Mouse (Mus musculus): ENCODE measurements around the gene Klk7.

Klk7 gene

DNA sequence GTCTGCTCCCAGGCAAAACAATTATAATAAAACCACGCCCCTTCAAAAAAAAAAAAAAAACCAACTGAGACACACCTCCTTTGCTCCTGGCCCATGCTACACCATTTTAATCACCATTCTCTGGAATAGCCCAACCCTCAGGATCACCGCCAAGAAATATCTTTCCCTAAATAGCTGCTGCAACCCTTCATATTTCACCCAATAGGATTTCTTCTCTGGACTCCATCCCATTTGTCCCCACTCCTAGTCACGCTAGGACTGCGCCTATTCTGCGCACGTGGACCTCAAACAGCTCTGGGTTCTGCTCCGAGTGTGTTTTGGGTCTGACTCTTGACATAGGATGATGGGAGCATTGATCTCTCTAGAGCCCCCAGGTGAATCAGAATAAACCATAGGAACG is 14.7 kb upstream of the Klk7 start:
- DNase-seq (ENCODE audit: low read depth, low spot score) = no peak

DNA sequence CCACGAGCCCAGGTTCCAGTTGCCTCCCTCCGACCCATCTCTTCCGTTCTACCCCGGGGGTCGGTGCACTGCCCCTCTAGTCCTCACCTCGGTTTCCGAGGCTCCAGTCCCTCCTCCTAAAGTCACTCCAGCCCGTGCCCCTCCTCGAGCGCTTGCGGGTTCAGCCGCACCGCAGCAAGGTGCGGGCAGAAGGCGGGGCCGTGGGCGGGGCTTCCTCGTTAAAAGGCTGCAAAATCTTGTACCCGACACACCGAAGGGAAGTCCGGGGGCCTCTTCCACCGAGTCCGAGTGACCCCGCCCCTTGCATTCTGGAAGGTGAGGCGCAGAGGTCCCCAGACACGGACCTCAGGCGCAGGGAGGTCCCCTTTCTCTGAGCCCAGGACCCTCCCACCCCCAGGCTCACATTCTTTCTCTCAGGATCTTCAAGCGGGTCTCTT is 13.7 kb upstream of the Klk7 start, which contains the start of gene Klk8:
TSS of gene Klk8 (plus strand) at position 245 of the 437 bp plus-strand sequence.
- peak; percentile 13 for DNase-seq (ENCODE audit: low read depth, low spot score)

DNA sequence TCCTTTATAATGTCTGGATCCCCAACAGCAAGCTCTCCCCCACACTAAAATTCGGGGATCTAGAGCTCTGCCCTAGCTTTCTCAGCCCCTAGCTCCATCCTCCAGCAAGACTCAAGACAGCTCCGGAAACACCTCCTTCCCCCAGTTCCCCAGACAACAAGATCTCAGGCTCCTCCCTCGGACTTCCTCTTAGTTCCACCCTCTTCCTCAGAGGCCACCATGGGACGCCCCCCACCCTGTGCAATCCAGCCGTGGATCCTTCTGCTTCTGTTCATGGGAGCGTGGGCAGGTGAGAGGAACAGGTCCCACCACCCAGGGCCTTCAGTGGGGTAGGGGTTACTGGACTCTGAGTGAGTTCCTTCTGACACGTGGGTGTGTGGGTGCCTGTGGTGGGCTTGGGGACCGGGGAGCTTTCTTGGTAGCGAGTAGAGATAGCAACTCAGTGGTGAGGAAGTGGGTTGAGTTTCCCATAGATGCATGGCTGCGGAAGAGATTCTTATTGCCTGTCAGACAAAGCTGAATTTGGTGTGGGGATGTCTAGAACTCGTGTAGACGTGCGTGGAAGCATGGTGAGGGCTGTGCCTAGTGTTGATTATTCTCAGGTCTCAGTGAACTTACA is 13.1 kb upstream of the Klk7 start:
- no peak for DNase-seq (ENCODE audit: low read depth, low spot score)

DNA sequence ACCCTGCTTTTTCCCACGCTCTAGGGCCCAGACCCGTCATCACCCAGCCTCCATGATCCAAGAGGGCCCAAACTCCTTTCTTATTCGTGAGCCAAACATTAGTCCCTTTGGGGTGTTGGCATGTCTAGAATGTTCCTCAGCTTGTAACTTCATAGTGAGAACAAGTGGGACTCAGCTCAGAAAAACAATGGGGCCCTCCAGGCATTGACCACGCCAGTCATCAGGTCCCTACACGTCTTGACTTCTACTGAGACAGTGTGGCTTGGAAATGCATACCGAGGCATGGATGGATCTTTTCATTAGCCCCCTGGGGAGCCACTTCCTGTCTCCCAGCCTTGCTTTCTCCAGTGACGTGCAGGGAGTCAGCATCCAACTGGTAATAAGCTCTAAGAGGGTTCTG is 11.2 kb upstream of the Klk7 start:
- peak; percentile 12 for DNase-seq (ENCODE audit: low read depth, low spot score)

DNA sequence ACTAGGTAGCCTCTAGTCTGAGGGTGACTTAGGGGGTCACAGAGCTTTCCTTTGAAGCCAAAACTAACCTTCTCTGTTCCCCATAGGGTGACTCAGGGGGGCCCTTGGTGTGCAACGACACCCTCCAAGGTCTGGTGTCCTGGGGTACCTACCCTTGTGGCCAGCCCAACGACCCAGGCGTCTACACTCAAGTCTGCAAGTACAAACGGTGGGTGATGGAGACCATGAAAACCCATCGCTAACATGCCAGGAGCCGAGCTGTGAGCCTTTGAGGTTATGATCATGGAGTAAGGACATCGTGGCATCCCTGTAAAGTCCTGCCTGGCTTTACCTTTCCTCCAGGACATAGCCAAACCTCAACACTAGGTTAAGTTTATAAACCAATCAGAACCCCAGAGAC is 4.1 kb downstream of the Klk7 start:
- no peak for DNase-seq (ENCODE audit: low read depth, low spot score)

DNA sequence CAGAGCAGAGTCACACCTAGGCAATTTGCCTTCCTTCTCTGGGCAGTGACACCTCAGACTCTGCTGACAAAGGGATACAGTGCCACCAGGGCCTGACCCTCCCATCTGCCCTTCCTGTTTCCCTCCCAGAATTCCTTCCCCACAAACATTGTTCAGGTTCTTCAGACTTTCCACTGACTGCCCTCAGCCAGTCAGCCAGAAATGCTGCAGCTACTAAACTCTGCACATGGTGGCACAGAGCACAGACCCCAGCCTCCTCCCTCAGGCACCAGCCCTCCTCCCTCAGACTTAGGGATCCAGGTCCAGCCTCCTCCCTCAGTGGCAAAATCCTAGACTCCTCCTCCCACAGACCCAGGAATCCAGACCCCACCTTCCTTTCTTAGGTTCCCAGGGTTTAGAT is 5.7 kb downstream of the Klk7 start:
- no peak for DNase-seq (ENCODE audit: low read depth, low spot score)

DNA sequence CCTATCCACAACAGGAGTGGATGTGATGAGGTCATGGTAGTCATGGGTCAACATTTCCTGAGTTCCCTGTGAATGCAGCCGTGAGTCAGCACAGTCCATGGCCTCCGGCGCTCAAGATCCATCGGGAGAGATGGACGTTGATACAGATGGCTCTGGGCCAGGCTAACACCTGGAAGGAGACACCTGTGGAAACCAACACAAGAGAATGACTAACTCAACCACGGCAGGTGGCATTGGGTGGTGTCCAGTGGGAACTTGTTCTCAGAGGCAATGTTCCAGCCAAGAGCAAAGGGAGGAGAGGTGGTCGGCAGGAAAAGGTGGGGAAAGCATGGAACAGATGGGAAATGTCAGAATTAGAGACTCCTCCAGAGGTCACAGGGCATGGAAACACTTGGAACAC is 10.5 kb downstream of the Klk7 start:
- DNase-seq (ENCODE audit: low read depth, low spot score) = no peak

DNA sequence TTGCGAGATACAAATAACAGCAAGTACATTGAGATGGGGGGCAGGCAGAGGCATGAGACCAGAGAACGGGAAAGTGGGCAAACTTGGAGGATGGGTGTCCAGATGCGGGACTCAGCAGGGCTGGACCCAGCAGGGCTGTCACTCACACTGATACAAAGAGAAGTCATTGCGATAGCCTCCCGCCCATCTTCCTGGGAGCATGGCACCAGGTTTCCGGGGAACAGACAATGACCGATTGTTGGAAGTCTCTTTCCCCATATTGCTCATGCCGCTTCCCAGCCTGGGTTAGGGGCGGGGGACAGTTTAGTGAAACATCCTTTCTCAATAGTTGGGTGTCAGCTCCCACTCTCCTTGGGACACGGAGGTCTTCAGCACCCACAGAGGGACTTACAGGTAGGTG is 13.1 kb downstream of the Klk7 start, which contains the start of gene Klk6:
TSS of gene Klk6 (plus strand) at position 301 of the 400 bp plus-strand sequence.
- no peak for DNase-seq (ENCODE audit: low read depth, low spot score)

DNA sequence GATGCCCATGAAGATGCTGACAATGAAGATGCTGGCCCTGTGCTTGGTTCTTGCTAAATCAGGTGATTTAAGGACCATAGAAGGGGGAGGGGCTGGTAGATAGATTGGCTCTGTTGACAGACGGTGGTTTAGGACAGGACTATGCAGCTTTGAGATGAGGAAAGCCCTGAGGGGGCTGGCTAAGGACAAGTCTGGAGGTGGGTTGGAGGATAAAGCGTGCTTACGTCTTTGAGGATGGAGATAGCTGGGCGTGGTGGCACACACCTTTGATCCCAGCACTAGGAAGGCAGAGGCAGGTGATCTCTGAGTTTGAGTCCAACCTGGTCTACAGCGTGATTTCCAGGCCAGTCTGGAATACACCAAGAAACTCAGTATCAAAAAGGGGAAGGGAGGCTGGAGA is 15.0 kb downstream of the Klk7 start:
- no peak for DNase-seq (ENCODE audit: low read depth, low spot score)

DNA sequence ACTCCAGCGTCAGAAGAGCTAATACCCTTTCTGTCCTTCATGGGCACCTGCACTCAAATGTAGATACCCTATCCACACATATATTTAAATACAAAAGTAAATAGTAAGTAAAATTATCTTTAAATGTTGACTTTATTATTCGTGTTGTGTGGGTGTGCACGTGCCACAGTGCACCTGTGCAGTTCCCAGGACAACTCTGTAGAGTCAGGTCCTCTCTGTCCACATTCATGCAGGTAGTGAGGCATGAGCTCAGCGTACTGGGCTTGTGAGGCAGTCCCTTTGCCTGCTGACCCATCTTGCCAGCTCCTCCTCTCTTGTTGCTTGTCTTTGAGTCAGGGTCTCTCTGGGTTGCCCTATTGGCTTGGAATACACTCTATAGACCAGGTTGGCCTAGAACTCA is 16.6 kb downstream of the Klk7 start:
- DNase-seq (ENCODE audit: low read depth, low spot score) = peak; percentile 40

DNA sequence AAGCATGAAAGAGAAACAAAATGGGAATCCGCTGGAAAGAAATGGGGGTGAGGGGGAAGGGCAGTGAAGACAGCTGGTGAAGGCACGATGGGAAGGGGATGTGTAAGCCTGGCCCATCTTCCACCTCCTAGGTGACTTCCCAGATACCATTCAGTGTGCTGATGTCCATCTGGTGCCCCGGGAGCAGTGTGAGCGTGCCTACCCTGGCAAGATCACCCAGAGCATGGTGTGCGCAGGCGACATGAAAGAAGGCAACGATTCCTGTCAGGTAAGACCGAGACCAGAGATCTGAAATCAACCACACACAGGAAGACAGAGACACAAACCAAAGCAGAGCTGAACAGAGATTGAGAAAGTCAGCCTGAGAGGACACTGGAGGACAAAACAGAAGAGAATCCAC is 17.9 kb downstream of the Klk7 start:
- DNase-seq (ENCODE audit: low read depth, low spot score) = no peak

DNA sequence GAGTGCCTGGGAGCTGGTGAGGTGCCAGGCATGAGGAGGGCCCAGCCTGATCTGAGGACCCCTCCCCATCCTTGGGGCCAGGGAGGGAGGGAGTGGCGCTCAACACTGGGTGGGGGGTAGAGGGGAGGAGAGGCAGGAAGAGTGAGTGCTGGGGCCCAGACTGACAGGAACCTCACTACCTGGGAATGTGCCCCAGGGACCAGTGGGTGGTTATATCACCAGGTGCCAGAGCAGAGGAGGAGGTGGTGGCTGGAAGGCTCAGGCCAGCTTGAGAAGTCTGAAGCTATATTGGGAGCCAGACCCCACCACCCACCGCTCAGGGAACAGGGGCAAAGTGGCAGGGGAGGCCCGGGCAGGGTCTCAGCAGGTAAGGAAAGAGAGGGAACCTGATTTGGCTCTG is 30.6 kb downstream of the Klk7 start, which contains the start of gene Klk5:
TSS of gene Klk5 (plus strand) at position 271 of the 400 bp plus-strand sequence.
- DNase-seq (ENCODE audit: low read depth, low spot score) = no peak

DNA sequence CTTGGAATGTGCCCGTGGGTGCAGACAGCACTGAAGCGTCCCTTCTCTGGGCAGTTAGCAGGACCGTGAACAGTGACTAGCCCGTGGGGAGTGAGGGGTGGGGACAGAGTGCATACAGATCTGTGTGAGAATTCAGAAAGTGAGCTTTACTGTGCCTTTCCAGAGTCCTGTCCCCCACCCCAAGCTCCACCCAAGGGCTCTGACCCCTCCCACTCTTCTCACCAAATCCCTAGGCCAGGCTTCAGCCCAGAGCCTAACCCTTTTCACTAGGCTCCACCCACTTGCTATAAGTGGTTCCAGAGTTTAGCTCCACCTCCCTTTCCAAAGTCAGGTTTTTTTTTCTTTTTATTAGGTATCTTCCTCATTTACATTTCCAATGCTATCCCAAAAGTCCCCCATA is 32.7 kb downstream of the Klk7 start:
- no peak for DNase-seq (ENCODE audit: low read depth, low spot score)

DNA sequence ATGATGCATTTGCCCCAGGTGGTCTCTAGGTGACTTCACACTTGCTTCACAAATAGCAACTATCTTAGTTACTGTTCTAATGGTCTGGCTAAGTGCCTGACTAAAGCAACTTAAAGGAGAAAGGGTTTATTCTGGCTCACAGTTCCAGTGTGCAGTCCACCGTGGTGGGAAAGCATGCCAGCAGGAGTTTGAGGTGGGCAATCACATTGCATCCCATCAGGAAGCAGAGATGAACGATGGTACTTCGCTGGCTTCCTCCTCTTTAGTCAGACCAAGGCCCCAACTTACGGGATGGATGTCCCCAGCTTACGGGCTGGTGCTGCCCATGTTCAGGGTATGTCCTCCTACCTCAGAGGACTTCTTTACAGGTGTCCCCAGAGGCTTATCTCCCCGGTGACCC is 40.5 kb downstream of the Klk7 start:
- no peak for DNase-seq (ENCODE audit: low read depth, low spot score)

DNA sequence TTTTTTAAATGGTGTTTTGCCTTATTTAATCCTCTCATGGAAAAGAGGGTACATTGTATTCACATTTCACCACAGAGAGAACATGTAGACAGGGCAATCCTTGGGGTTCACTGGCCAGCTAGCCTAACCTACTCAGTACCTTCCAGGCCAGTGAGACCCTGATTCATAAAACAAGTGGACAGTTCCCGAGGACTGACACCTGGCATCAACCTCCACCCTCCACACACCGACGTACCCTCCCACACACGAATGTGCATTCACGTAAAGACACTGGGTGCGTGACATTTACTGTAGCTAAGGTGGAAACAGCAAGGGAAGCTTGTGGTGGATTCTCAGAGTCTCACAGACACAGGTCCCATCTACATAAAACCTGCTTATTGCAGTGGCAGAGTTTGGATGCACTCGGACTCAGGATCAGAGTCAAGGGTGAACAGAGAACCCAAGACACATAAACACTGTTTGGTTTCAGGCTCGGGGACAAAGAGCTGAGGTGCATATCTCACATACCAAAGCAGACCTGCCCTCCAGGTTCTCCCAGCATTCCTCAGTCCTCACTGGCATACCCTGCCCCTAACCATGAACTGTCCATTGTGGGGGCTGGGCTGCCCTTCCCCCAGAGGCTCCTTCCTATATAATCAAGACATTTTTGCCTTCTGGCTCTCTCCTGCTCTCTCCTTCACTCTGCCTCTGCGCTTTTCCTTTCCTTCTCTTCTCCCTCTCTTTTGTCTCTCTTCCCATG is 43.7 kb downstream of the Klk7 start:
- DNase-seq (ENCODE audit: low read depth, low spot score) = no peak

DNA sequence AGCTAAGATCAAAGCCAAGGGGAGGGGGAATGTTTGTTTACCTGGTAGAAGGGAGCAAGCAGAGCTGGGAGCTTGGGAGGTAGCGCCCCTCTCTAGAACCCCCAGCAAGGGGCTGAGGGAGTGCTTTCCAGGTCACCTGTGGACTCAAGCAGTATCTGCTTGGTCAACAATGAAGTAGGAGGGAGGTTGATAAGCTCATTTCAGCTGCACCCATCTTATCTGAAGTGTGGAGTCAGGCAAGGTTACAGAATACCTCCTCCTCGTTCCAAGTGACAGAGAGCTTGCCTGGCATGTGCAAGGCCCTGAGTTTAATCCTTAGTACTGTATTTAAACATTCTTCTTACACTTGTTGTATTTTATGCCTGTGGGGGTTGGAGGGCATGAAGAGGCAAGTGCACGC is 44.6 kb downstream of the Klk7 start:
- no peak for DNase-seq (ENCODE audit: low read depth, low spot score)

DNA sequence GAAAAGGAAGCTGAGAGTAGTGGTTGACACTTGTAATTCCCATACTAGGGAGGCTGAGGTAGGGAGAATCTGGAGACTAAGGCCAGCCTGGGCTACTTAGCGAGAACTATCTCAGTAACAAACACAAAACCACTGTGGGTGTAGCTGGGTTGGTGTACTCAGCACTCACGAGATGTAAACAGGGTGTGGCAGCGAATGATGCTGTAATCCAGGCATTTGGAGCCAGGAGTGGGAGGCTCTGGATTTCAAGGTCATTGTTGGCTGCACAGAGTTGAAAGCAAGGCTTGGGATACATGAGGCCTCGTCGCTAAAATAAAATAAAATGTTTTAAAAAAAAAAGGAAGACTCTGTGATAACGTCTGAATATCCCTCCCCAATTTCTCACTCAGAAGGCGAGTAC is 45.2 kb downstream of the Klk7 start:
- DNase-seq (ENCODE audit: low read depth, low spot score) = no peak

DNA sequence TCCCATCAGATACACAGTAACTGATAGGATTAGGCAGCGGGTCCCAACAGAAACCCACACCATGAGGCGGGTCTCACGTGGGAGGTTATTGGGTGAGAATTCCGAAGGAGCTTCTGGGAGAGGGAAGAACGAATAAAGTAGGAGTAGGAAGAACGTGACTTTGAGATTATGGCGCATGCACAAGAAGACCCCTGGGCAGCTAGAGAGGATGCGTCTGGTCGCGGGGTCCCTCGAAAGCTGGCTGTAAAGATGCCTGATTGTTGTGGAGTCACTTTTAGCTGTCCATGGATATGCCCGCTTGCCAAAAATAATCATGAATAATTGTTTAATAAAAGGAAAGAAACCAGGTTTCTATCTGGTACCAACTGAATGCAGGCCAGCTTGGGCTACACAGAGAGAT is 46.4 kb downstream of the Klk7 start:
- no peak for DNase-seq (ENCODE audit: low read depth, low spot score)

DNA sequence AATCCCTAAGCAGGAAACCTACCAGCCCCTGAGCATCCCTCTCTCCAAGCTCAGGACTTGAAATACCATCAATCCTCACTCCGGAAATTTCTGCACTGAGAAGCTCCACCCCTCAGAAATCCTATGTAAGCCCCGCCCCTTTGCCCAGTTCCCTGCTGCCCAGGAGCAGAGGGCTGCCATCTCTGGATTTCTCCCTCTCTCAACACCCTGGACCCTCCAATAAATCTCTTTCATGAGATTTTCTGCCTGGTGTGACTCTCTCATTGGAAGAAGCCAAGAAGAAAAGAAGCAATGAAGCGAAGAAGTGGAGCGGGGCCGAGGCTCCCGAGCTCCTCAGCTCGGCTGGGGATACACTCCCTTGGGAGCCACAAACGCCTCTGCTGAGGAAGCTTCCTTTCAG is 49.3 kb downstream of the Klk7 start:
- DNase-seq (ENCODE audit: low read depth, low spot score) = no peak

Measured in A20 (cell line).